Mouse (Mus musculus) large intestine, adult 2 months (tissue): ENCODE results near the gene 9930111J21Rik1. TPM values are rescaled to one million over a fixed set of nuclear protein-coding genes. Genes with fewer than 3 reads are reported as not detected.
"Not testable (repeated sequence)": the region's sequence is repeated elsewhere in the genome, so short reads cannot be mapped to it uniquely, and the experiment has no call there.

Experiments
- DNase-seq: peaks from one replicate; pipeline ENCODE4 v3.0.0-alpha.2; 2012; ENCODE audit warnings: low read depth, low spot score
- WGBS: fragments of 180-500 bp; shearing (Covaris S2); methylation state at CpG from one replicate; pipeline ENCODE4 v1.1.7; 2018; 5-methylcytosine and 5-hydroxymethylcytosine counted together
- polyA plus RNA-seq: library from polyadenylated mRNA; depleted of rRNA; stranded (reverse); fragments of >200 nt; gene quantifications from 2 replicates; pipeline ENCODE4 v1.2.3, GENCODE M21; 2012; rRNA removed

The 9930111J21Rik1 gene
- polyA plus RNA-seq = 0.86 and 2.9 TPM in 2 replicates

DNA sequence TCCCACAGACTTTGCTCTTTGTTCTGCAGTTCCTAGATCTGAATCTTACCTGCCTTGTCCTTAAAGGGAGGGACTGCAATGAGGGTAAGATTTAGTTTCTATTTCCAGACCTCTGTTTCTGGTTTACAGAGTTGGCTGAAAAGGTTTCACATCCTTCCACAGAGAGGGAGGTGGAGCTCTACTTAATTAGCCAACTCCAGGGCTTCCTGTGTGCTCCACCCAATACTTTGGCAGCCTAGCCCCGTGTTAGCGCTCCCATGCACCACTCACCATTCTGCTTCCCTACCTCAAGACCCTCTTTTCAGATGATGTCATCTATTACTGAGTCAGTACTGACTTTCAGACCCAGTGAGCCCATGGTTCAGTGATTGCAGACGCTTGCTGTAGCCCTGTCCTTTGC is at the start of gene 9930111J21Rik1:
Gene 9930111J21Rik1 (minus strand): TSS at position 148 of the 400 bp plus-strand sequence.
- WGBS = no CpG with 5 or more reads among the region's 3 CpGs
- not testable (repeated sequence) for DNase-seq

DNA sequence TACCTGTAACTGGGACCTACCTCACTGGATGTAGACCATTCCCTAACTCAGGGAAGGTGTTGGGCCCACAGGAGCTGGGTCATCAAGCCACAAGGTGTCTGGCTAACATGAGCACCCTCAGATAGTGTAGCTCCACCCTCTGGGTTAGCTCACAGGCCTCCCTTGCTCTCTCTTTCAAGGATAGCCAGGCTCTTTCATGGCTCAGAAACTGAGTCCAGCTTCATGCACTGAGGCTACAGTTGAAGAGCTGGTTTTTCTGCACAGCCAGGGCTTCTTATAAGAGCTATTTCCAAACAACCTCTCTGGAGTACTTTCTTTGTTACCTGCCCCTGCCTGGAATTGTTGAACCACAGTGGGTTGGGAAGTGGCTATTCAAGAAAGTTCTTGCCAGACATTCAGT is 32.9 kb upstream of the 9930111J21Rik1 start:
- DNase-seq = not testable (repeated sequence)

DNA sequence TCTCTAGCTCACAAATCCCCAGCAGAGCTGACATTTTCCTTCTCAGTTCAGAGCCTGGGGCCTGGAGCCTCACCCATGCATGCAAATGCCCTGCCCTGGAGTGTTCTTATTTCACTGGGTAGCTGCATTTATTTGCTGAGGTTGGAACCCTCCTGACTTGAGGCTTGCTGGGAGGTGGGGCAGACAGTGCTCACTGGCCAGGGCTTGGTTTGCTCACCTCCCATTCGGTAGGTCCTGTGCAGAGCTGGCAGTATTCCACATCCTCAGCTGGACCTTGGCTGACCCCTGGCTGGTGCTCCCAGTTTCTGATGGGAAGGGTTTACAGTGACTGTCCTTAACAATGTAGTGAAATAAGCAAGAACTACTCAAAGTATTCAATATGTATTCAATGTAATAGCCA is 27.6 kb upstream of the 9930111J21Rik1 start:
- 5% methylated on average over 1 of the region's 1 CpGs for WGBS
- not testable (repeated sequence) for DNase-seq

DNA sequence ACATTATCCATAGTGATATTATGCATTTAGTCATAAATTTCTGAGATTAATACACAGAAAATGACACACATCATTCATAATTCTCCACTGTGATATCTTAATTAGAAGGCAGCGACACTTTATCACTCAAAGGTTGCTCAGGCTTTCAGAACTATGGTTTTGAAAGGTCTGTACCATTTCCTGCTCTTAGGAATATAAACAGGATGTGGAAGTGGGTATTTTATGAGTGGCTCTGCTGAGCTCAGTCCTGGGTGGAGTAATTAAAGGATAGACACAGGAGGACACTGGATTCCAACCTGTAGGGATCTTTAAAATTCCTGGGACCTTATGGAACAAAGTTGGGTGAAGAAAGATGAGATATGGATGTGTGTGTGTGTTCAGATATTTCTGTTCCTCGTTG is 27.1 kb upstream of the 9930111J21Rik1 start:
- 61% methylated on average over 2 of the region's 2 CpGs for WGBS
- not testable (repeated sequence) for DNase-seq

DNA sequence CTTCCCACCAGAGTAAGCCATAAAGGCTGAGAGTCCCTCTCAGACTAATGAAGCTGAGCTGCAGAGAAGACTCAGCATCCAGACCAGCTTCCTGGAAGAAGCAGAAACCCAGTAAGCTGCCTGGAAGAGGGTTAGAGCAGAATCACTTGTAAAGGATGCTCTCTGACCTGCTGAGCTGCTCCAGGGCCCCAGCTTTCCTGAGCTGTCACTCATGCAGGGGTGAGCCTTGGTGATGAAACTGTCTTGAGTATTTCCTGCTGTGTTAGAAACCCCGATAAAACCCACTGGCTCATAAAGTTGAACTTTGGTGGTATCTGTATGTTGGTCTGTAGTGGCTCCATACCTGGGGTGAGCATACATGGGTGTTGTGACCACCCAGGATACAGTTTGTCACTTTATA is 21.2 kb upstream of the 9930111J21Rik1 start:
- WGBS = 64% methylated on average over 1 of the region's 1 CpGs
- not testable (repeated sequence) for DNase-seq

DNA sequence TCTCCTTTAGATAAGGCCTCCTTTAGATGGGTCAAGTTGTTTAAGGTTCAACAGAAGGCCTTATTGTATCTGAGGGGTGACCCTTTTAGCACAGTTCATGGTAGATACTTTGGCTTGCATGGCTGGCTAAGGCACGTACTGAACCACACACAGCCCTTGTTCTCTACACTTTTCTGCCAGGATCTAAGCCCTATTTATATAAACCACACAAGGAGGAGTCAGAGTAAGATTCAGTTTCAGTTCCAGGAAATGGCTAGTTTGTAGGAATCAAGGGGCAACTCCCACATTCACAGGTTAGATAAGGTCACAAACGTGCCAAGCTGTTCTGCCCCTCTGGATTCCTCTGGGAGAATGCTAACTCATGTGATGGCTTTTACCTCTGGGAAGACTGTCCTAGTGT is 14.8 kb upstream of the 9930111J21Rik1 start, which contains the start of gene Tgtp1:
Gene Tgtp1 (minus strand): TSS at position 155 of the 400 bp plus-strand sequence.
- DNase-seq = not testable (repeated sequence)
- 9% methylated on average over 2 of the region's 2 CpGs for WGBS

DNA sequence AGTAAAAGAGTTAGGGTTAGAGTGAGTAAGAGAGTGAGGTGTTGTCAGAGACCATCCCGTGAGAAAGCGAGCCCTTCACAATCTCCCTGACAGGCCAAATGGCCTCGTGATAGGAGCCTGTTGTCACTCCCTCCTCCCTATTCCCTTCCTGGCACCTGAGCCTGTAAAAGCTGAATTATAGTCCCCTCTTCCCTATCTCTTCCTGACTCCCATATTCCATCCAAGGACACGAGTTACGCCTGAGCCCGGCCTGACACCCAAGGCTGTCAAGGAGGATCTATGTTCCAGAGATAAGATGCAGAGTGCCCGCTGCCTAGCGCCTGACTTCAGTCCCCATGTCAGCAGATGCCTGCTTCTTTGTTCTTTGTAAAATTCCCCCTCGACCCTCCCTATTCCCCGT is 14.1 kb upstream of the 9930111J21Rik1 start:
- not testable (repeated sequence) for DNase-seq
- WGBS = 70% methylated on average over 10 of the region's 10 CpGs

DNA sequence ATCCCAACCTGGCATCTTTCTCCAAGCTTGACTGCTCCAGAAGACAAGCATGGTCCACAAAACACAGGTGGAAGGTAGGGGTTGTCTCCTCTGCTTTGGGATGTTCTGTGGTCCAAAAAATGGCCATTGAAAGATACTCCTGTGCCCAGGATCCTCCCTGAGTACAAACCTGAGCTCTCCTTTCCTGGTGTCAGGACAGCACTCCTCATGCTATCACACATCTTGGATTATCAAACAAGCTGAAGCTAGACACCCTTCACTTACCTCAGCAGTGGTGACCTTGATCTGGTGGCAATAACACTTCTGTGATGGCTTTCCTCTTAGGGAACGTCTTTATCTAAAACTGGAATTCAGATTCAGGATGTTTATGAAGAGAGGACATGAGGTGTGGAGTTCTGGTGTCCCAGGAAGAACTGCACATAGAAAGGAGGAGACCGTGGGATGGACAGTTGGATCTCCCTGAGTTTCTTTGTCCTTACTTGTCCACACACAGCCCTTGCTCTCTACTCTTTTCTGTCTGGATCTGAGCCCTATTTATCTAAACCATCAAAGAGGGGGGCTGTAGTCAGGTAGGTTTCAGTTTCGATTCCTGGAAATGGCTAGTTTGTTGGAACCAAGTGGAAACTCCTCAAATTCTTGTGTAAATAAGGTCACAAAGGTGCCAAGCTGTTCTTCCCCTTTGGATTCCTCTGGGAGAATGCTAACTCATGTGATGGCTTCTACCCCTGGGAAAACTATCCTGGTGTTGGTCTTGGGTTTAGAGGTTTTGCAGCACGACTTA is 12.7 kb upstream of the 9930111J21Rik1 start, which contains the start of gene Gm12185:
Gene Gm12185 (minus strand): TSS at position 487 of the 781 bp plus-strand sequence.
- not testable (repeated sequence) for DNase-seq
- 37% methylated on average over 4 of the region's 4 CpGs for WGBS

DNA sequence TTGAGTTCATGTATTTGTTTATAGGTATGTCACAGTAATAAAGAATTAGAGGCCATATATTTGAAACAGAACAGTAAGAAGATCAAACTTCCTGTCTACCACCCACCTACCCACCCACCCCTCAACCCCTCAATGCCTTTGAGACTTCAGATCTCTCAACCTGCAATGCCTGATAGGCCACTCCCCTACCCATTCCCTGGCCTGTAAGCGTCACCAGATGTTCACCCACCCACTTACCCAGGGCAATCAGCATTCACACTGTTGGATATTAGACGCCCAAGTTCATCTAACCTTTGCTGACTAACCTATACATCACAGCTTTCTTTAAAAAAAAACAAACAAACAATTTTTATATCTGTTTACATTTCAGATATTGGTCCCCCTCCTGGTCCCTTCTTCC is 10.8 kb upstream of the 9930111J21Rik1 start:
- WGBS = 81% methylated on average over 2 of the region's 2 CpGs
- DNase-seq = not testable (repeated sequence)

DNA sequence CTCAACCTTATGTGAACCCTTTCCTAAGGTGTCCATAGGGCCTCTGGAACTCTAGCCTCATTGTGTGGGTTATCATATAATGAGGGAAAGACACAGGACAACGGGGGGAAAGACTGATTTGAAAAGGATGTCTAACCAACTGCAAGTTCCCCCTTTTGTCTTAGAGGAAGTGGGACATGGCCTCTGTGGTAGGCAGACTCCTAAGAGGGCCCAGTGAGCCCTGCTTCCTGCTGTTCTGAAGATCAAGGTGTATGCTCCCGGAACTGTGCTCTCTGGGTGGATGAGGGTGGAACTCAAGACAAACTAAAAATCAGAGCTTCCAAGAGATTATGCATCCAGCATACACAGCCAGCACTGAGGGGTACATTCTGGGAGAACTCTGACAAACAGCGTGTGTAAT is 9.0 kb upstream of the 9930111J21Rik1 start:
- 74% methylated on average over 2 of the region's 3 CpGs for WGBS
- not testable (repeated sequence) for DNase-seq

DNA sequence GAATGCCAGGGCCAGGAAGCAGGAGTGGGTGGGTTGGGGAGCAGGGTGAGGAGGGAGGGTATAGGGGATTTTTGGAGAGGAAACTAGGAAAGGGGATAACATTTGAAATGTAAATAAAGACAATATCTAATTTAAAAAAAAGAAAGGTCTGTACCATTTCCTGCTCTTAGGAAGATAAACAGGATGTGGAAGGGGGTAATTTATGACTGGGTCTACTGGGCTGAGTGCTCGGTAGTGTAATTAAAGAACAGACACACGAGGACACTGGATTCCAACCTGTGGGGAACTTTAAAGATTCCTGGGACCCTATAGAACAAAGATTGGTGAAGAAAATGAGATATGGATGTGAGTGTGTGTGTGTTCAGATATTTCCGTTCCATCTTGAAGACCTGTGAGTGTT is 3.6 kb upstream of the 9930111J21Rik1 start:
- DNase-seq = not testable (repeated sequence)
- no CpG with 5 or more reads among the region's 3 CpGs for WGBS

DNA sequence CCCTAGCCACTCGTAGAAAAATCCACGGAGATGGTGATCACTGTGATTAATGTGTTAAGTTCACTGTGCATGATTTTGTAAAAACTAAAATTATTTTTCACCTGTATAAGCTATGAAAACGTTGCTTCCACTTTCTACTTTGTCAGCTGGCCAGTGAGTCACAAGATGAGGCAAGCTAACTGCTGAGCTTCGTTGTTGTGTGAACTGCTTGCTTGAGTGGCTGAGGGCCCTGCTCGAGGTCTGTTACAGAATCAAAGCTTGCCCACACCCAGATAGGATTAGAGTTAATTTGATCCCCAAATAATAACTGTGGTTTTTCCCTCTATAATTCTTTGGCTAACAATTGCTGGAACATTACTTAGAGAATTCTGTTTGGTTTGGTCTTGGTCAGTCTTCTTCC is 854 bp upstream of the 9930111J21Rik1 start:
- no CpG with 5 or more reads among the region's 5 CpGs for whole genome bisulfite sequencing
- DNase-seq = not testable (repeated sequence)

DNA sequence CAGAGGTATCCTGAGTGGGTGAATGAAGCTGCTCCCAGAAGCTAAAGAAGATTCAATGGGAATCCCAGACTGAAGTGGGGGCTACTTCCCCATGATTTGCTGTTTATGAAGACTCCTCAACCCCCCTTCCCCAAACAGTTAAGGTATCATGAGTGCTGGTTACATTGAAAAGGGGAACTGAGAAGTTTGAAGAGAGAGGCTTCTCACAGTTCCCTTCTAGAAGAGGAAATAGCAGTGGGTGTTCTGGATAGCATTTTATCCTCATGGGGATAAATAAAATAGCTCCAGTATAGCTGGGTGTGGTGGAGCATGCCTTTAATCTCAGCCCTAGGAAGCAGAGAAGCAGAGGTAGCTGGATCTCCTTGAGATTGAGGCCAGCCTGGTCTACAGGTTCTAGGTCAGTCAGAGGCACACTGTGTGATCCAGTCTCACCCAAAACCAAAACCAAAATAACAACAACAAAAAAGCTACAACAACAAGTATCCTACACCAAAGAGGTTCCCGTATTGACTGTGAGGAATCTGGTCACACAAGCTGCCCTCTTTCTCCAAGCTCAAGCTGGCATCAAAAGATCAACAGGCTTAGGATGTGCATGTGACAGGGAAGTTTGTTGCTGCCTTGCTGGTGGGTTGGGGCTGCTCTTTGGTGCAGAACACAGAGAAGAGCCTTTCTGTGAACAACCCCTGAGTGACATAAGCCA is 808 bp downstream of the 9930111J21Rik1 start, which contains the start of gene Olfr56:
Gene Olfr56 (plus strand): TSS at position 650 of the 700 bp plus-strand sequence.
- WGBS = no CpG with 5 or more reads among the region's 1 CpGs
- DNase-seq = not testable (repeated sequence)

DNA sequence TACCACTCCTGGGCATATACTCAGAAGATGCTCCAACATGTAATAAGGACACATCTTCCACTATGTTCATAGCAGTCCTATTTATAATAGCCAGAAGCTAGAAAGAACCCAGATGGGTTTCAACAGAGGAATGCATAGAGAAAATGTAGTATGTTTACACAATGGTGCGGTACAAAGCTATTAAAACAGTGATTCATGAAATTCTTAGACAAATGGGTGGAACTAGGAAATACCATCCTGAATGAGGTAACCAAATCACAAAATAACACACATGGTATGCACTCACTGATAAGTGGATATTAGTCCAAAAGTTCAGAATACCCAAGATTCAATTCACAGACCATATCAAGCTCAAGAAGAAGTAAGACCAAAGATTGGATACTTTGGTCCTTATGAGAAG is 4.5 kb downstream of the 9930111J21Rik1 start:
- not testable (repeated sequence) for DNase-seq
- WGBS = no CpG with 5 or more reads among the region's 1 CpGs

DNA sequence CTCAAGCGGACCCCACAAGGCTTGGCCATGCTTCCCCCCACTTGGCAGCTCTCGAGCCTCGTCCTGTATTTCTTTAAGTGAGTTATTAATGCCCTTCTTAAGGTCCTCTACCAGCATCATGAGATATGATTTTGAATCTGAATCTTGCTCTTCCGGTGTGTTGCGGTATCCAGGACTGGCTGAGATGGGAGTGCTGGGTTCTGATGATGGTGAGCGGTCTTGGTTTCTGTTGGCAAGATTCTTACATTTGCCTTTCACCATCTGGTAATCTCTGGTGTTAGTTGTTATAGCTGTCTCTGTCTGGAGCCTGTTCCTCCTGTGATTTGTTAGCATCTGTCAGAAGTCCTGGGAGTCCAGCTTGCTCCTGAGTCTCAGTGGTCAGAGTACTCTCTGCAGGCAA is 33.1 kb downstream of the 9930111J21Rik1 start, which contains the start of gene Psme2b:
Gene Psme2b (minus strand): TSS at position 101 of the 400 bp plus-strand sequence.
- DNase-seq = not testable (repeated sequence)
- WGBS = 93% methylated on average over 6 of the region's 6 CpGs

DNA sequence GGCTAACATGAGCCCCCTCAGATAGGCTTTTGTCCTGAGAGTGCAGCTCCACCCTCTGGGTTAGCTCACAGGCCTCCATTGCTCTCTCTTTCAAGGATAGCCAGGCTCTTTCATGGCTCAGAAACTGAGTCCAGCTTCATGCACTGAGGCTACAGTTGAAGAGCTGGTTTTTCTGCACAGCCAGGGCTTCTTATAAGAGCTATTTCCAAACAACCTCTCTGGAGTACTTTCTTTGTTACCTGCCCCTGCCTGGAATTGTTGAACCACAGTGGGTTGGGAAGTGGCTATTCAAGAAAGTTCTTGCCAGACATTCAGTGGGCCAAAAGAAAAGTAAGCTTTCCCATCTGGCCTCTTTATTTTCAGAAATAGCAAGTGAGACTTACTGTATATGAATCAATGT is 39.9 kb downstream of the 9930111J21Rik1 start:
- DNase-seq = not testable (repeated sequence)

DNA sequence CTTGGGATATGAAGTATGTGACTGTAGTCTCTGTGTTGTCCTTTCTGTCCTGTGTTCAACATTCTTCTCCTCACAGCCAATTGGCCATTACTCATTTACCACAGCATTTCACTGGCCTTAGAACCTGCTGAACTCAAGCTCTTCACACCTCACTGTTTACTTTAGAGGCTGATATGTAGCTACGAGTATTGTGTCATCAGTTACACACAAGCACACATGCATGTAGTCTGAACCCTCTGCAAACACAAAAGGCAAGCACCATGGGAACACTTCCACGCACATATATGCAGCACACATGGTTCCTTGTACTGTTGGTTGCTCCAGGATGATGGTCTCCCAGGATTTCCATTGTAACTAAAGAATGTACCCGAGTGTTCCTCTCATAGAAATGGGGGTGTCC is 43.9 kb downstream of the 9930111J21Rik1 start:
- WGBS = no CpG with 5 or more reads among the region's 3 CpGs
- not testable (repeated sequence) for DNase-seq

DNA sequence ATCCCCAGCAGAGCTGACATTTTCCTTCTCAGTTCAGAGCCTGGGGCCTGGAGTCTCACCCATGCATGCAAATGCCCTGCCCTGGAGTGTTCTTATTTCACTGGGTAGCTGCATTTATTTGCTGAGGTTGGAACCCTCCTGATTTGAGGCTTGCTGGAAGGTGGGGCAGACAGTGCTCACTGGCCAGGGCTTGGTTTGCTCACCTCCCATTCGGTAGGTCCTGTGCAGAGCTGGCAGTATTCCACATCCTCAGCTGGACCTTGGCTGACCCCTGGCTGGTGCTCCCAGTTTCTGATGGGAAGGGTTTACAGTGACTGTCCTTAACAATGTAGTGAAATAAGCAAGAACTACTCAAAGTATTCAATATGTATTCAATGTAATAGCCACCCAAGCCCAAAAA is 45.3 kb downstream of the 9930111J21Rik1 start:
- 0% methylated on average over 1 of the region's 1 CpGs for WGBS
- not testable (repeated sequence) for DNase-seq

DNA sequence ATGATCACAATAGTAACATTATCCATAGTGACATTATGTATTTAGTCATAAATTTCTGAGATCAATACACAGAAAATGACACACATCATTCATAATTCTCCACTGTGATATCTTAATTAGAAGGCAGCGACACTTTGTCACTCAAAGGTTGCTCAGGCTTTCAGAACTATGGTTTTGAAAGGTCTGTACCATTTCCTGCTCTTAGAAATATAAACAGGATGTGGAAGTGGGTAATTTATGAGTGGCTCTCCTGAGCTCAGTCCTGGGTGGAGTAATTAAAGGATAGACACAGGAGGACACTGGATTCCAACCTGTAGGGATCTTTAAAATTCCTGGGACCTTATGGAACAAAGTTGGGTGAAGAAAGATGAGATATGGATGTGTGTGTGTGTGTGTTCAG is 45.8 kb downstream of the 9930111J21Rik1 start:
- 62% methylated on average over 1 of the region's 1 CpGs for WGBS
- DNase-seq = not testable (repeated sequence)

DNA sequence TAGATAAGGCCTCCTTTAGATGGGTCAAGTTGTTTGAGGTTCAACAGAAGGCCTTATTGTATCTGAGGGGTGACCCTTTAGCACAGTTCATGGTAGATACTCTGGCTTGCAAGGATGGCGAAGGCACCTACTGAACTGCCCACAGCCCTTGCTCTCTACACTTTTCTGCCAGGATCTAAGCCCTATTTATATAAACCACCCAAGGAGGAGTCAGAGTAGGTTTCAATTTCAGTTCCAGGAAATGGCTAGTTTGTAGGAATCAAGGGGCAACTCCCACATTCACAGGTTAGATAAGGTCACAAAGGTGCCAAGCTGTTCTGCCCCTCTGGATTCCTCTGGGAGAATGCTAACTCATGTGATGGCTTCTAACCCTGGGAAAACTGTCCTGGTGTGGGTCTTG is 51.1 kb downstream of the 9930111J21Rik1 start:
- 89% methylated on average over 1 of the region's 1 CpGs for WGBS
- DNase-seq = not testable (repeated sequence)
